ENCODE assay signal across 8 mouse cellular contexts in the genomic region with DNA sequence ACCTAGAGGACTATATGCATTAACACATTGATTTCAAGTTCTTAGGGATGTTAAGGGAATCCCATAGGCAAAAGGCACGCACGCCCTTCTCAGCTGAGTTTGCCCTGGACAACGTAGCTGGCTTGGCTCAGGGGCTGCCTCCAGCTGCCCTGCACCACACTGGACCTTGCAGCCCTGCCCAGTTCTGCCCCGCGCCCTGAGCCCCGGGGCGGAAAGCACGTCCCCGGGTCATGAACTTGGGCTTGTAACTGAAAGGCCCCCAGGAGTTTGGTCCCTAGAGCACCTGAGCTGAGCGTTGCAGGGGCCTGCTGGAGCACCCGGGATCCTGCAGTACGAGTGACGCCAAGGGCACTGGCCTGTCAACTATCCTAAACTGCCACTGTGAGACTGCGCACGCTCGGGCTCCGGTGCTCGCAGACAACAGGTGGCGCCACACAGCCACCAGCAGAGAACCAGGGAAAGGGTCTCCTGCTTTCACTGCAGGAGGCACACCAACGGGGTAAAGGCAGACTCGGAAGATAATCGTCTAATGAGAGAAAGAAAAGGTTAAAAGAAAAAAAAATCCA. TPM values are rescaled to one million over a fixed set of nuclear protein-coding genes. Genes with fewer than 3 reads are reported as not detected.
DNase-seq lines count a peak whose midpoint lies in the region; ATAC-seq and TF ChIP-seq lines count a peak whose summit lies in the region.

No protein-coding gene starts in this region.

- DNase-seq in CD4-positive, CD25-positive, alpha-beta regulatory T cell, adult 2 months (ENCODE audit: low read depth, low spot score), result peak; percentile 56
- no peak for DNase-seq in ES-E14 (ENCODE audit: low read depth, low spot score)
- peak; percentile 32 for DNase-seq in forebrain, embryonic 14.5 days (ENCODE audit: low spot score)
- DNase-seq in layer of hippocampus, adult 18-20 months (ENCODE audit: low spot score in 2 of 2), result no peak
- DNase-seq in B cell, adult 2 months, result no peak

- peak overlapping the region; percentile 31; the same call in 1 of the 2 replicates for H3K4me2 ChIP-seq in forebrain, embryonic 14.5 days (ENCODE audit: low read length)
- H3K4me2 ChIP-seq in intestine, postnatal 0 days (replicated peaks; ENCODE audit: low read depth), result peak overlapping the region; percentile 61
- H3K4me2 ChIP-seq in lung, embryonic 16.5 days (ENCODE audit: low read depth, low read length), result peak overlapping the region; percentile 49
- H3K4me2 ChIP-seq in stomach, embryonic 15.5 days, result peak overlapping the region; percentile 50

- H3K27ac ChIP-seq in ES-E14 (ENCODE audit: insufficient read depth, low read depth, low read length, poor library complexity, severe bottlenecking), result no peak overlapping the region
- no peak overlapping the region for H3K27ac ChIP-seq in forebrain, embryonic 14.5 days (ENCODE audit: low read depth, low read length)
- H3K27ac ChIP-seq in intestine, postnatal 0 days (ENCODE audit: low read depth, low read length), result no peak overlapping the region
- no peak overlapping the region for H3K27ac ChIP-seq in lung, embryonic 16.5 days (ENCODE audit: low read length)
- H3K27ac ChIP-seq in stomach, embryonic 15.5 days, result no peak overlapping the region

- H3K27me3 ChIP-seq in forebrain, embryonic 14.5 days (replicated peaks; ENCODE audit: control insufficient read depth, insufficient read depth, low read length), result no peaks in the 10 kb centered on the region
- no peaks in the 10 kb centered on the region for H3K27me3 ChIP-seq in intestine, postnatal 0 days (replicated peaks; ENCODE audit: control insufficient read depth, insufficient read depth, low read length)
- no peaks in the 10 kb centered on the region for H3K27me3 ChIP-seq in lung, embryonic 16.5 days (ENCODE audit: control insufficient read depth, insufficient read depth, low read depth, low read length)
- H3K27me3 ChIP-seq in stomach, embryonic 15.5 days (replicated peaks), result no peaks in the 10 kb centered on the region

- peaks cover 0 to 2% of the 10 kb centered on the region in 2 experiments; a peak in 1 of 4 replicates for H3K4me1 ChIP-seq in ES-E14 (ENCODE audit: control insufficient read depth in 2 of 2, insufficient read depth in 2 of 2, low read length in 2 of 2, poor library complexity in 1 of 2)
- no peaks in the 10 kb centered on the region for H3K4me1 ChIP-seq in forebrain, embryonic 14.5 days (ENCODE audit: control insufficient read depth, insufficient read depth, low read length)
- no peaks in the 10 kb centered on the region for H3K4me1 ChIP-seq in intestine, postnatal 0 days (replicated peaks; ENCODE audit: control insufficient read depth, insufficient read depth, low read length)
- 0 out of 2 replicates have a peak, but pooled peaks cover 5% of the 10 kb centered on the region for H3K4me1 ChIP-seq in lung, embryonic 16.5 days (replicated peaks; ENCODE audit: control insufficient read depth, insufficient read depth, low read length)
- H3K4me1 ChIP-seq in stomach, embryonic 15.5 days, result peaks cover 6% of the 10 kb centered on the region

- in situ Hi-C loops in ES-E14 (cut with MboI; ENCODE audit: low sequenced_read_pairs in 2 of 2, unreplicated experiment in 2 of 2), result loop anchor here (10.0 kb wide), 1 partner anchor 166 kb away; no protein-coding TSS in a partner anchor

- peak overlapping the region; percentile 57 for H3K4me3 ChIP-seq in ES-E14 (ENCODE audit: insufficient read depth in 1 of 2, low read depth in 1 of 2, low read length in 2 of 2, poor library complexity in 1 of 2, severe bottlenecking in 1 of 2)
- no peak overlapping the region for H3K4me3 ChIP-seq in forebrain, embryonic 14.5 days (ENCODE audit: low read depth, low read length)
- no peak overlapping the region for H3K4me3 ChIP-seq in intestine, postnatal 0 days (ENCODE audit: low read depth, low read length)
- peak overlapping the region; percentile 31 for H3K4me3 ChIP-seq in lung, embryonic 16.5 days (ENCODE audit: low read length)
- H3K4me3 ChIP-seq in stomach, embryonic 15.5 days (replicated peaks), result peak overlapping the region; percentile 17; the same call in 1 of the 2 replicates

- no peaks in the 10 kb centered on the region for H3K9me3 ChIP-seq in ES-E14 (ENCODE audit: control insufficient read depth, insufficient read depth, low read depth, low read length)
- no peaks in the 10 kb centered on the region for H3K9me3 ChIP-seq in forebrain, embryonic 14.5 days (replicated peaks; ENCODE audit: control insufficient read depth, low read length)
- H3K9me3 ChIP-seq in intestine, postnatal 0 days (ENCODE audit: control insufficient read depth), result no peaks in the 10 kb centered on the region
- no peaks in the 10 kb centered on the region for H3K9me3 ChIP-seq in lung, embryonic 16.5 days (ENCODE audit: control insufficient read depth, low read length)
- H3K9me3 ChIP-seq in stomach, embryonic 15.5 days, result no peaks in the 10 kb centered on the region

- H3K36me3 ChIP-seq in ES-E14 (ENCODE audit: control insufficient read depth, insufficient read depth, low read length, poor library complexity, severe bottlenecking), result no peaks in the 10 kb centered on the region
- no peaks in the 10 kb centered on the region for H3K36me3 ChIP-seq in forebrain, embryonic 14.5 days (ENCODE audit: control insufficient read depth, insufficient read depth, low read length)
- H3K36me3 ChIP-seq in intestine, postnatal 0 days (ENCODE audit: control insufficient read depth, insufficient read depth), result no peaks in the 10 kb centered on the region
- no peaks in the 10 kb centered on the region for H3K36me3 ChIP-seq in lung, embryonic 16.5 days (ENCODE audit: control insufficient read depth, insufficient read depth, low read length)
- H3K36me3 ChIP-seq in stomach, embryonic 15.5 days, result no peaks in the 10 kb centered on the region

- TF ChIP-seq CTCF in intestine, postnatal 0 days (IDR thresholded peaks at IDR 0.05; ENCODE audit: low read depth), result peak; percentile 80

- H3K9ac ChIP-seq in ES-E14 (ENCODE audit: insufficient read depth, low read depth, low read length, poor library complexity, severe bottlenecking), result peak overlapping the region; percentile 55; the same call in 1 of the 2 replicates
- H3K9ac ChIP-seq in forebrain, embryonic 14.5 days (ENCODE audit: low read length), result no peak overlapping the region
- H3K9ac ChIP-seq in intestine, postnatal 0 days (ENCODE audit: low read depth, low read length), result no peak overlapping the region
- peak overlapping the region; percentile 48 for H3K9ac ChIP-seq in lung, embryonic 16.5 days (ENCODE audit: low read length)
- H3K9ac ChIP-seq in stomach, embryonic 15.5 days, result no peak overlapping the region

- 10% methylated on average over 22 of the region's 22 CpGs for WGBS in forebrain, embryonic 14.5 days
- WGBS in intestine, postnatal 0 days, result 8% methylated on average over 22 of the region's 22 CpGs
- WGBS in lung, embryonic 16.5 days, result 9% methylated on average over 22 of the region's 22 CpGs
- 10% methylated on average over 22 of the region's 22 CpGs for WGBS in stomach, embryonic 15.5 days

- ATAC-seq in forebrain, embryonic 14.5 days, result peak; percentile 49; the same call in 1 of the 2 replicates
- peak; percentile 37; the same call in 1 of the 2 replicates for ATAC-seq in intestine, postnatal 0 days
- ATAC-seq in lung, embryonic 16.5 days (ENCODE audit: low read depth), result peak; percentile 74
- 0 out of 2 replicates have a peak, but pooled peaks have one; percentile 19 for ATAC-seq in stomach, embryonic 15.5 days (ENCODE audit: insufficient read depth, low FRiP score, low read depth)

TF ChIP-seq in ES-E14, 5 proteins besides CTCF, POLR2A, EP300 and RAD21:
- no peak for TF ChIP-seq HCFC1 (IDR thresholded peaks at IDR 0.05; ENCODE audit: borderline replicate concordance, insufficient read depth, low read length)
- no peak for TF ChIP-seq CHD2 (IDR thresholded peaks at IDR 0.05; ENCODE audit: low read depth, low read length)
- no peak for TF ChIP-seq ZC3H11A (IDR thresholded peaks at IDR 0.05; ENCODE audit: borderline replicate concordance, low read depth, low read length)
- no peak for TF ChIP-seq MAFK (IDR thresholded peaks at IDR 0.05; ENCODE audit: insufficient read depth, low read depth, low read length)
- TF ChIP-seq ZNF384 (IDR thresholded peaks at IDR 0.05; ENCODE audit: low read depth, low read length), result no peak

RNA-seq across cellular contexts. Expression of gene Hnrnpll, which starts 43.1 kb away (rescaled TPM):
- 36.4 and 40.9 TPM in 2 replicates for total RNA-seq in ES-E14 (2012; rRNA removed)
- 75.5 and 86.8 TPM in 2 replicates for polyA plus RNA-seq in forebrain, embryonic 14.5 days (2014; fragmentation: Nextera tagmentation; extraction: Ambion mirVana)
- polyA plus RNA-seq in intestine, postnatal 0 days (2015; fragmentation: Nextera tagmentation; extraction: Ambion mirVana), result 21.9 and 22.1 TPM in 2 replicates
- polyA plus RNA-seq in lung, embryonic 16.5 days (2015; fragmentation: Nextera tagmentation; extraction: Ambion mirVana), result 64.6 and 64.9 TPM in 2 replicates
- 55.8 and 59.1 TPM in 2 replicates for polyA plus RNA-seq in stomach, embryonic 15.5 days (2015; fragmentation: Nextera tagmentation; extraction: Ambion mirVana)
- 10 to 100 TPM; 59.8 to 59.9 TPM for total RNA-seq in layer of hippocampus, adult 18-20 months (2021)

Comparison
In these comparisons a context has a peak if more than half of its experiments do, and no peak if none do; other contexts are left out.
1. DNase-seq: peak in CD4-positive, CD25-positive, alpha-beta regulatory T cell, adult 2 months (single experiment) and forebrain, embryonic 14.5 days (single experiment); none in ES-E14 (single experiment), layer of hippocampus, adult 18-20 months (0 of 2) and B cell, adult 2 months (0 of 2).
2. H3K4me3 ChIP-seq: peak in ES-E14 (2 of 2), lung, embryonic 16.5 days (single experiment) and stomach, embryonic 15.5 days (single experiment); none in forebrain, embryonic 14.5 days (single experiment) and intestine, postnatal 0 days (single experiment).
3. H3K9ac ChIP-seq: peak in ES-E14 (single experiment) and lung, embryonic 16.5 days (single experiment); none in forebrain, embryonic 14.5 days (single experiment), intestine, postnatal 0 days (single experiment) and stomach, embryonic 15.5 days (single experiment).
4. ATAC-seq: peak in every context shown above with its lines; median percentile 74 in lung, embryonic 16.5 days; 49 in forebrain, embryonic 14.5 days; 37 in intestine, postnatal 0 days; 19 in stomach, embryonic 15.5 days.
5. Peak in every context shown above with its lines, with median percentiles within 50 percentile points of each other: H3K4me2 ChIP-seq.